Mouse (Mus musculus) limb, embryonic 14.5 days (tissue): Measurements from ENCODE around the gene Cfd. TPM values are rescaled to one million over a fixed set of nuclear protein-coding genes. Genes with fewer than 3 reads are reported as not detected.
A peak's percentile ranks its signal among the peaks of the same experiment; 100 is the strongest.

Experiments used
- ATAC-seq: fragments of 200-750 bp; cut with Nextera tagmentation; 2 replicates; pipeline ENCODE4 v1.8.0; 2017; ENCODE audit warnings: low read depth, moderate number of reproducible peaks, moderate TSS enrichment; ENCODE audit not compliant: low FRiP score
- DNase-seq: peaks from one replicate; pipeline ENCODE4 v3.0.0-alpha.2; 2015; ENCODE audit warnings: low spot score
- H3K27ac ChIP-seq: fragments of 300-500 bp; sonication (generic); replicated peaks from 2 replicates; pipeline ENCODE4 v1.5.1; 2014; ENCODE audit warnings: low read depth, mild to moderate bottlenecking, low read length, moderate library complexity, mixed read lengths
- H3K27me3 ChIP-seq: fragments of 300-500 bp; sonication (generic); 2 replicates; pipeline ENCODE4 v1.6.1; 2014; ENCODE audit warnings: low read length, mixed read lengths; ENCODE audit not compliant: control insufficient read depth, insufficient read depth
- H3K36me3 ChIP-seq: fragments of 300-500 bp; sonication (generic); 2 replicates; pipeline ENCODE4 v1.6.1; 2014; ENCODE audit warnings: mild to moderate bottlenecking, low read length, moderate library complexity, mixed read lengths; ENCODE audit not compliant: control insufficient read depth, insufficient read depth
- H3K4me1 ChIP-seq: fragments of 300-500 bp; sonication (generic); 2 replicates; pipeline ENCODE4 v1.6.1; 2014; ENCODE audit warnings: antibody characterized with exemption, low read length, mixed read lengths; ENCODE audit not compliant: control insufficient read depth, insufficient read depth
- H3K4me2 ChIP-seq: fragments of 300-500 bp; sonication (generic); replicated peaks from 2 replicates; pipeline ENCODE4 v1.6.1; 2014; ENCODE audit warnings: low read depth, mild to moderate bottlenecking, low read length, moderate library complexity; ENCODE audit not compliant: severe bottlenecking
- H3K4me3 ChIP-seq: fragments of 300-500 bp; sonication (generic); replicated peaks from 2 replicates; pipeline ENCODE4 v1.5.1; 2014; ENCODE audit warnings: low read length
- H3K9ac ChIP-seq: fragments of 300-500 bp; sonication (generic); 2 replicates; pipeline ENCODE4 v1.6.1; 2014; ENCODE audit warnings: mild to moderate bottlenecking, low read depth, low read length, moderate library complexity; ENCODE audit not compliant: severe bottlenecking
- H3K9me3 ChIP-seq: fragments of 300-500 bp; sonication (generic); 2 replicates; pipeline ENCODE4 v1.6.1; 2016; ENCODE audit warnings: low read length; ENCODE audit not compliant: control insufficient read depth
- POLR2A ChIP-seq: fragments of 200-500 bp; IDR thresholded peaks from 2 replicates; pipeline ENCODE4 v1.8.0; 2012; ENCODE audit warnings: inconsistent platforms, mild to moderate bottlenecking, moderate library complexity, borderline replicate concordance; ENCODE audit not compliant: insufficient read depth, insufficient read length; ENCODE audit errors: extremely low read depth
- WGBS: fragments of 180-500 bp; shearing (Covaris S2); extraction: QIAGEN DNeasy Blood & Tissue Kit; methylation state at CpG from one replicate; pipeline ENCODE4 v1.1.7; 2014; 5-methylcytosine and 5-hydroxymethylcytosine counted together
- polyA plus RNA-seq, 2 experiments: library from polyadenylated mRNA; depleted of rRNA in 1 of 2; stranded (reverse) in 1 of 2; unstranded in 1 of 2; fragments of >200 nt; fragmentation: Nextera tagmentation in 1 of 2; extraction: Ambion mirVana in 1 of 2; gene quantifications; 2 replicates each; pipeline versions ENCODE4 v1.2.1 to v1.2.3; 2012 to 2014

The Cfd gene
- polyA plus RNA-seq, 2 experiments, result 1.1 TPM; not detected in 1

DNA sequence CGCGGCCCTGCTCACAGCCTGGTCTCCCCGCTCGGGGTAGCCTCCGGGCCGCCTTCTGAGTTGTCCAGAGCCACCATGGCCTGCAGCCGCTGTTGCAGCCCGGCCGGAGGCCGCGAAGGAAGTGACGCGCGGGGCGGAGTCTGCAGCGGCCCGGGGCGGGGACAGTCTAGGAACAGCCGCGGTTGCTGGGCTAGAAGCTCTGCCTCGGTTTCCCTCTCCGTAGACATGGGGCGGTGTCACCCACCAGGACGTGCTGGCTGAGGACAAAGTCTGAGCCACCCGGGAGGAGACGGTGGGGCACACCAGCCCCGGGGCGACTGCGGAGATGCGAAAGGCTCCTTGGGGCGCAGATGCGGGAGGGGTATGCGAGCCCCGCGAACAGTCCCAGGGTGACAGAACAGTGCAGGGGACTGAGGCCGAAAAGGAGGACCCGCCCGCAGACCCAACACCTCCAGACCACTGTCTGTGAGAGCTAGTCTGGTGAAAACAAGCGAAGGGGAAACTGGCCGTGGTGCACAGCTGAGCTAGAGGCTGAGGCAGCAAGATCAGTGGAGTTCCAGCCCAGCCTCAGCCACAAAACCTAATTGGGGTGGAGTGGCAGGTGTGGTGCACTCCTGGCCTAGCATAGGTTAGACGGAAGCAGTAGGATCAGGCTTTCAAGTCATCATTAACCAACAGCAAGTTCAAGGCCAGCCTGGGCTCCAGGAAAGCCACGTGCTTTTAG lies 26.3 kb downstream of the Cfd start, which contains the start of gene Kiss1r:
TSS of gene Kiss1r (plus strand) at position 164 of the 724 bp plus-strand sequence.
- Histone ChIP-seq H3K9me3 (no peaks in the 10 kb centered on the region), H3K27me3 (peaks cover 46% of the 10 kb centered on the region), H3K4me3 (peak within 1 kb of the TSS; percentile 71), H3K27ac (0 out of 2 replicates have a peak within 1 kb of the TSS, but pooled peaks have one; percentile 57), H3K4me1 (peaks cover 19% of the 10 kb centered on the region), H3K36me3 (peaks cover 15% of the 10 kb centered on the region; the same call in 1 of the 2 replicates), H3K4me2 (peak within 1 kb of the TSS; percentile 90), H3K9ac (peak within 1 kb of the TSS; percentile 90)
- 2% methylated on average over 33 of the region's 42 CpGs for WGBS
- DNase-seq, result peak; percentile 69
- 0 out of 2 replicates have a peak, but pooled peaks have one; percentile 85 for TF ChIP-seq POLR2A
- peak; percentile 88 for ATAC-seq

DNA sequence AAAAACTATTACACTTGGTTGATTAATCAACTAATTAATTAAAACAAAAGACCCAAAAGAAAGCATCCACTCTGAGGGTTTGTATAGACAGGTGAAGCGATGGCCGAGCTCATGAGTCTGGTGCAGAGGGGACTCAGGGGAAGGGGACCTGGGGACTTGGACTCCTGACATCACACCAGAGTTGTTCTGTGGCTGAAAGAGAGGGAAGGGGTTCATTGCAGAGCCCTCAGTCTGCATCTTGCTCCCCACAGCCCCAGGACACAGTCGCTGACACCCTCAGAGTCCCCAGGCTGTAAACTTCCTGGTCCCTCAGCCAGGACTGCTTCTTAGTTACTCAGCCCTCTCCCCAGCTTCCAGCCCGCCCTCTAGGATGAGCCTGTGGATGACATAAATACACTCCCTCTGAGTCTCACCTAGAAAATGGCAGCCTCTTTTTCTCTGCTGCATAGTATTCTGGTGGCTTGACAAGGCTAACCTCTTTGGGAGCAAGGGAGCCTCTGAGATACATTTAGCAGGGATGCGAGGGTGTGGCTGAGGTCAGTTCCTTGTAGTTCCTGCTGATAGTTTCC lies 27.0 kb downstream of the Cfd start:
- Histone ChIP-seq H3K4me3 (peak overlapping the region; percentile 71), H3K27me3 (peaks cover 53% of the 10 kb centered on the region), H3K36me3 (peaks cover 9% of the 10 kb centered on the region; the same call in 1 of the 2 replicates), H3K27ac (no peak overlapping the region), H3K9me3 (no peaks in the 10 kb centered on the region), H3K4me2 (peak overlapping the region; percentile 90), H3K4me1 (peaks cover 19% of the 10 kb centered on the region), H3K9ac (no peak overlapping the region)
- no peak for TF ChIP-seq POLR2A
- WGBS, result 64% methylated on average over 5 of the region's 5 CpGs
- ATAC-seq (no peak), DNase-seq (no peak)

DNA sequence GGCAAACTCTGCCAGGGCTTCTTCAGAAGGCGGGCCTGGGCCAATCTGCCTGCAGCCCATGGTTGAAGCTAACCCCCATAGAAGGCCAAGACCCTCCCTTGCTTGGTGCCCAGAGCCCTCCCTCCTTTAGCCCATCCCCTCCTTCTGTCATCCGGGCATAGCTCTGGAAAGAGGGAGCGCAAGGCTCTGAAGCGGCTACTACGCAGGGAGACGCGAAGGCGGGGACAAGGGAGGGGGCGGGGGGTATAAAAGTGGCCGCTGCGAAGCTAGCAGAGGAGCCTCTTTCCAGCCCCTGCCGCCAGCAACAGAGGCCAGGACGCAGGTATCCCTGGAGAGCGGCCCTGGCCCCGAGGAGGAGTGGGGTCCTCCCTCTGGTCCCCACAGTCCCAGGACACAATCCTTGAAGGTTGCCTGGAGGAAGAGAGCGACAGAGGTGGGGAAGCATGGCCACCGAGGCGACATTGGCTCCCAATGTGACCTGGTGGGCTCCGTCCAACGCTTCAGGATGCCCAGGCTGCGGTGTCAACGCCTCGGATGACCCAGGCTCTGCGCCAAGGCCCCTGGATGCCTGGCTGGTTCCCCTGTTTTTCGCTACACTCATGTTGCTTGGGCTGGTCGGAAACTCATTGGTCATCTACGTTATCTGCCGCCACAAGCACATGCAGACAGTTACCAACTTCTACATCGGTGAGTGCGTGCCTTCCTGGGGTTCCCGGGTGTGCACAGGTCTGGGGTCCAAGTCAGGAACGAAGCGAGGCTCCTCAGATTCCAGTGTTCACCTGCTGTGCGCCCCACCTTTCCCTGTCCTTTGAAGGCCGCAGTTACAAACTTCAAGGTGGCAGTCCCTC lies 27.8 kb downstream of the Cfd start:
- Histone ChIP-seq H3K4me3 (peak overlapping the region; percentile 14), H3K9ac (peak overlapping the region; percentile 34), H3K4me1 (peaks cover 19% of the 10 kb centered on the region), H3K27ac (no peak overlapping the region), H3K9me3 (no peaks in the 10 kb centered on the region), H3K36me3 (0 out of 2 replicates have a peak, but pooled peaks cover 3% of the 10 kb centered on the region), H3K27me3 (peaks cover 61% of the 10 kb centered on the region), H3K4me2 (peak overlapping the region; percentile 18; the same call in 1 of the 2 replicates)
- 6% methylated on average over 33 of the region's 35 CpGs for WGBS
- DNase-seq (no peak), ATAC-seq (no peak)
- no peak for TF ChIP-seq POLR2A

GRCm38 (mm10) chr10:79919251-79919849 lies 28.7 kb downstream of the Cfd start:
- no peak for TF ChIP-seq POLR2A
- H3K36me3 ChIP-seq, result no peaks in the 10 kb centered on the region
- H3K9me3 ChIP-seq, result no peaks in the 10 kb centered on the region
- no peak for ATAC-seq
- H3K9ac ChIP-seq, result no peak overlapping the region
- DNase-seq, result no peak
- no peak overlapping the region for H3K27ac ChIP-seq
- H3K4me2 ChIP-seq, result no peak overlapping the region; the same call in 1 of the 2 replicates
- H3K4me3 ChIP-seq, result 0 out of 2 replicates have a peak overlapping the region, but pooled peaks have one; percentile 7
- H3K27me3 ChIP-seq, result peaks cover 61% of the 10 kb centered on the region
- WGBS, result 5% methylated on average over 19 of the region's 21 CpGs
- peaks cover 19% of the 10 kb centered on the region for H3K4me1 ChIP-seq
